Mouse (Mus musculus): ENCODE data around the gene Mrfap1.

GRCm38 (mm10) chr5:36747071-36747470 is 49.5 kb downstream of the Mrfap1 start:
- TF ChIP-seq POLR2AphosphoS2 (IDR thresholded peaks at IDR 0.05; ENCODE audit: insufficient read length, low read depth) (no peak), MYOG (IDR thresholded peaks at IDR 0.05; ENCODE audit: control insufficient read depth in 1 of 3, insufficient read depth in 1 of 3, insufficient read length in 2 of 3, low read depth in 2 of 3) (no peak), SRF (IDR thresholded peaks at IDR 0.05; ENCODE audit: control insufficient read depth, insufficient read length, low read depth) (no peak), USF1 (IDR thresholded peaks at IDR 0.05; ENCODE audit: low read depth) (no peak), POLR2A (IDR thresholded peaks at IDR 0.05; ENCODE audit: insufficient read length, low read depth) (no peak)
